Mouse (Mus musculus) hindbrain, embryonic 12.5 days (tissue): Measurements from ENCODE around the gene Prnd. TPM values are rescaled to one million over a fixed set of nuclear protein-coding genes. Genes with fewer than 3 reads are reported as not detected.

Experiments used
- ATAC-seq: fragments of 200-750 bp; cut with Nextera tagmentation; 2 replicates; pipeline ENCODE4 v1.8.0; 2017; ENCODE audit warnings: moderate TSS enrichment; ENCODE audit not compliant: low FRiP score
- H3K27ac ChIP-seq: fragments of 300-500 bp; sonication (generic); 2 replicates; pipeline ENCODE4 v1.5.1; 2016; ENCODE audit warnings: mild to moderate bottlenecking
- H3K27me3 ChIP-seq: fragments of 300-500 bp; sonication (generic); 2 replicates; pipeline ENCODE4 v1.6.1; 2016; ENCODE audit warnings: mild to moderate bottlenecking
- H3K36me3 ChIP-seq: fragments of 300-500 bp; sonication (generic); 2 replicates; pipeline ENCODE4 v1.6.1; 2016; ENCODE audit warnings: mild to moderate bottlenecking
- H3K4me1 ChIP-seq: fragments of 300-500 bp; sonication (generic); 2 replicates; pipeline ENCODE4 v1.6.1; 2016
- H3K4me2 ChIP-seq: fragments of 300-500 bp; sonication (generic); replicated peaks from 2 replicates; pipeline ENCODE4 v1.6.1; 2016; ENCODE audit warnings: mild to moderate bottlenecking
- H3K4me3 ChIP-seq: fragments of 300-500 bp; sonication (generic); 2 replicates; pipeline ENCODE4 v1.5.1; 2016; ENCODE audit warnings: mild to moderate bottlenecking
- H3K9ac ChIP-seq: fragments of 300-500 bp; sonication (generic); 2 replicates; pipeline ENCODE4 v1.6.1; 2016; ENCODE audit warnings: mild to moderate bottlenecking, moderate library complexity
- H3K9me3 ChIP-seq: fragments of 300-500 bp; sonication (generic); replicated peaks from 2 replicates; pipeline ENCODE4 v1.6.1; 2016; ENCODE audit warnings: mild to moderate bottlenecking
- WGBS: fragments of 180-500 bp; shearing (Covaris S2); methylation state at CpG from one replicate; pipeline ENCODE4 v1.1.7; 2016; 5-methylcytosine and 5-hydroxymethylcytosine counted together
- polyA plus RNA-seq: library from polyadenylated mRNA; unstranded; fragments of >200 nt; fragmentation: Nextera tagmentation; extraction: Ambion mirVana; gene quantifications from 2 replicates; pipeline ENCODE4 v1.2.1, GENCODE M21; 2016

Gene Prnd
- polyA plus RNA-seq, result 11.6 and 13.3 TPM in 2 replicates

DNA sequence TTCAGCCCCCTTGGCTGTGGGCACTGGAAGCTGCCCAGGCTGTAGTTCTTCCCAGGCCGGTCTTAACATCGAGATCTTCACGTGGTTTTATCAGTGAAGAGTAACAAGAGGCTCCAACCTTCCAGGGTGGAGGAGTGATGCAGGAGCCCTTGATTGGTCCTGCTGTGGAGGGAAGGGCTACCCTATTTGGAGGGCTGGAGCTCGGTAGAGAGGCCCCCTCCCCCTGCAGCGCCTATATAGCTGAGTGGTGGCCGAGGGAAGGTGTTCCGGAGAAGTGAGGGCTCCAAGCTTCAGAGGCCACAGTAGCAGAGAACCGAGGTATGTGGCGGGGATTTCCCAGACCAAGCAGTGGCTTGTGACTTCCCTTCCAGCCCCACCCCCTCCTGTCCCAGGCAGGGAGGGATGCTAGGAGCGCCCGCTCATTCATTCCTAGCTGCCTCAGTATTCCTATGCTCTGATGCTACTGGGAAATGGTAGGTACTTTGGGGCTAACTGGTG is at the start of gene Prnd:
Gene Prnd, plus strand, starts transcription at position 264 of the 498 bp plus-strand sequence.
- peak within 1 kb of the TSS; percentile 5; the same call in 1 of the 2 replicates for H3K4me2 ChIP-seq
- no peak for ATAC-seq

DNA sequence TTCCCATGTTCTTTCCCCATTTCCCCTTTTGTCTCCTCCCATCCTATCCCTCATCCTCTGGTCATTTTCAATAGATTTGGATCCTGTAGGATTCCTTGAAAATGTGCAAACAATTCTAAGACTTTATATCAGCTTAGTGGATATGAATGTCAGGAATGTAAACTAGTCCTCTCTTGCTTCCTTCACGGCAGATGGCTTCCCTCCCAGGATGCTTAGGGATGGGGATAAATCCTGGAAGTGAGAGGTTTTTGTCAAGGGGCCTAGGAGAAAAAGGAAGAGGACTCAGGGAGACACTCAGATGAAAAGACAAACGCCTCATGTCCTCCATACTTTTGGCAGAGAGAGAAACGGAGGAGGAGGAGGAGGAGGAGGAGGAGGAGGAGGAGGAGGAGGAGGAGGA is 48.2 kb upstream of the Prnd start:
- no peaks in the 10 kb centered on the region for H3K9me3 ChIP-seq
- H3K9ac ChIP-seq, result no peak overlapping the region
- H3K27me3 ChIP-seq, result no peaks in the 10 kb centered on the region
- 60% methylated on average over 1 of the region's 3 CpGs for WGBS
- H3K27ac ChIP-seq, result no peak overlapping the region
- no peak overlapping the region for H3K4me3 ChIP-seq
- H3K4me1 ChIP-seq, result no peaks in the 10 kb centered on the region
- H3K36me3 ChIP-seq, result no peaks in the 10 kb centered on the region
- no peak overlapping the region for H3K4me2 ChIP-seq
- ATAC-seq, result no peak

More for the DNA sequence above, at the start of gene Prnd:
- Histone ChIP-seq H3K36me3 (no peaks in the 10 kb centered on the region), H3K27ac (no peak within 1 kb of the TSS), H3K27me3 (peaks cover 52% of the 10 kb centered on the region), H3K9me3 (no peaks in the 10 kb centered on the region), H3K4me3 (no peak within 1 kb of the TSS), H3K9ac (no peak within 1 kb of the TSS), H3K4me1 (peaks cover 9% of the 10 kb centered on the region)
- WGBS, result 18% methylated on average over 11 of the region's 11 CpGs

DNA sequence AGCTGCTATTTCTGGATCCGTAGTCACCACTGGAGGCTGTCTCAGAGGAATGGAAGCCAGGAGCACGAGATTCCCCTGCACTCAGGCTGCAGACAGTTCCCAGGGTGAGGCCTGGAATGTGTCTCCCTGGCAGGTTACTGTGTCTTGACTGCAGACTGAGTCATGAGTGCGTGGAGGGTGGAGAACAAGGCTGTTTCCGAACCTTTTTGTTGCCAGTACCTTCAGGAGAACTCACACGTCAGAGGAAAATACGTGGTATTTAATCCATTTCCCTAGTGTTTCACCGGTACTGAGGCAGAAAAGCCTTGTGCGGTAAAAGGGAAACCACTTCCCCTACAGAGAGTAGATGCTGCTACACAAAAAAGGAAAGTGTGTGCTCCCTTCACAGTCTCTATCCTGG is 47.8 kb upstream of the Prnd start:
- Histone ChIP-seq H3K27me3 (no peaks in the 10 kb centered on the region), H3K4me3 (no peak overlapping the region), H3K4me1 (no peaks in the 10 kb centered on the region), H3K4me2 (no peak overlapping the region), H3K9me3 (no peaks in the 10 kb centered on the region), H3K9ac (no peak overlapping the region), H3K36me3 (no peaks in the 10 kb centered on the region), H3K27ac (no peak overlapping the region)
- ATAC-seq, result no peak
- 57% methylated on average over 8 of the region's 8 CpGs for WGBS

GRCm38 (mm10) chr2:131905025-131905424 is 45.6 kb upstream of the Prnd start:
- no peak overlapping the region for H3K9ac ChIP-seq
- H3K27ac ChIP-seq, result no peak overlapping the region
- no peaks in the 10 kb centered on the region for H3K27me3 ChIP-seq
- H3K9me3 ChIP-seq, result no peaks in the 10 kb centered on the region
- H3K4me2 ChIP-seq, result no peak overlapping the region
- ATAC-seq, result no peak
- H3K4me3 ChIP-seq, result no peak overlapping the region
- H3K36me3 ChIP-seq, result no peaks in the 10 kb centered on the region
- H3K4me1 ChIP-seq, result no peaks in the 10 kb centered on the region
- WGBS, result 61% methylated on average over 5 of the region's 5 CpGs

DNA sequence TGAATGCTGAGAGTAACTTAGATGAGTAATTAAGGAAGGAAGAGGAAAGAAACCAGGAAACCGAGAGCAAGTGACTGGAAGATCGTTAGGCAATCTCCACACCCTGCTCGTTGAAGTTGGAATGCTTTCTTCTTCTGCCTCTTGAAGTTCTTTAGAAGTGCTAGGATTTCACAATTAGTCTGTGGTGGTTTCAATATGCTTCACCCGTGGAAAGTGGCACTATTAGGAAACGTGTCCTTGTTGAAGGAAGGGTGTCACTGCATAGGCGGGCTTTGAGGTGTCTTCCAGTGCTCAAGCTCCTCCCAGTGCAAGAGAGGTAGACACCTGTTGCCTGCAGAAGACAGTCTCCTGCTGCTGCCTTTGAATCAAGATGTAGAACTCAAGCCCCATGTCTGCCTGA is 44.9 kb upstream of the Prnd start:
- Histone ChIP-seq H3K36me3 (no peaks in the 10 kb centered on the region), H3K9ac (no peak overlapping the region), H3K4me2 (no peak overlapping the region), H3K27ac (no peak overlapping the region), H3K4me1 (peaks cover 2% of the 10 kb centered on the region; the same call in 1 of the 2 replicates), H3K9me3 (no peaks in the 10 kb centered on the region), H3K27me3 (no peaks in the 10 kb centered on the region), H3K4me3 (no peak overlapping the region)
- no peak for ATAC-seq
- 80% methylated on average over 6 of the region's 6 CpGs for WGBS

DNA sequence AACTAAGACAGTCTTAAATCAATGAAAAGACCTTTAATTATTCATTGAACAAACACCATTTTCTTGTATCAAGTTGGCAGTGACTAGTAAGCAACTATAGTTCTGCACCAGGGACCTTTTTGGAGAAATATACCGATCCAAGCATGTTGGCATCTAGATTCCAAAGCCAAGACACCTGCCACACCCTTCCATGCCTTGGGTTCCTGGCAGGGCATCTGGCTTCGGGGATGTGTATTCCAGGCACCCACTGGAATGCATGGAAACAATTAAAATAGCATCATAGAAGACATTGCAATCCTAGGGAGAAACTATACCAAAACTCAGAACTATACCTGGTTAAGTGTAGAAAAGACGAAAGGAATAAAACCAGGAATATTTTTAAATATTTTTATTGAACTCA is 44.4 kb upstream of the Prnd start:
- WGBS, result 89% methylated on average over 3 of the region's 3 CpGs
- no peak overlapping the region for H3K27ac ChIP-seq
- H3K9ac ChIP-seq, result no peak overlapping the region
- H3K27me3 ChIP-seq, result no peaks in the 10 kb centered on the region
- no peak overlapping the region for H3K4me2 ChIP-seq
- H3K4me3 ChIP-seq, result no peak overlapping the region
- H3K4me1 ChIP-seq, result peaks cover 7% of the 10 kb centered on the region
- no peaks in the 10 kb centered on the region for H3K9me3 ChIP-seq
- no peak for ATAC-seq
- no peaks in the 10 kb centered on the region for H3K36me3 ChIP-seq

GRCm38 (mm10) chr2:131906846-131907245 is 43.8 kb upstream of the Prnd start:
- Histone ChIP-seq H3K4me3 (no peak overlapping the region), H3K27me3 (no peaks in the 10 kb centered on the region)
- no peak for ATAC-seq

DNA sequence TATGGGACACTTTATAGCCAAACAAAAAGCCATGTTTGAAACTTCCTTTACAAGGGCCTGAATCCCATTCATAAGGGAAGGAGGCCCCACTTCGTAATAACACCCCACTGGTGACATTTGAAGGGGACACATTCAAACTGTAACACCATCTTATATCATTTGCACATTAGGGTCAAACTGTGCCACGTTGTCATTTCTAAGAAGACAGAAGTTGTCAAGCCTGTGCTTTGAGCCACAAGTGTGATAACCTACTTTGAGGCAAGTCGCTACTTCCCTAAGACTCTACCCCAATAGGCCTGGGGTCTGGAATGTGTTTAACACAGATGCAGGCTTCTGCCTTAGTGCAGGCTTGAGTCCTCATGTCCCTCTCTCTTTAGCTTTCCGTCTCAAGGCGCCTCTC is 43.4 kb upstream of the Prnd start:
- Histone ChIP-seq H3K27me3 (no peaks in the 10 kb centered on the region), H3K9ac (no peak overlapping the region), H3K36me3 (no peaks in the 10 kb centered on the region), H3K27ac (no peak overlapping the region), H3K9me3 (no peaks in the 10 kb centered on the region), H3K4me2 (no peak overlapping the region), H3K4me1 (peaks cover 15% of the 10 kb centered on the region), H3K4me3 (no peak overlapping the region)
- no peak for ATAC-seq
- WGBS, result 84% methylated on average over 5 of the region's 5 CpGs

More at GRCm38 (mm10) chr2:131906846-131907245, 43.8 kb upstream of the Prnd start:
- H3K36me3 ChIP-seq, result no peaks in the 10 kb centered on the region
- peaks cover 12% of the 10 kb centered on the region for H3K4me1 ChIP-seq
- H3K4me2 ChIP-seq, result no peak overlapping the region
- 67% methylated on average over 1 of the region's 1 CpGs for WGBS
- no peaks in the 10 kb centered on the region for H3K9me3 ChIP-seq
- no peak overlapping the region for H3K27ac ChIP-seq
- H3K9ac ChIP-seq, result no peak overlapping the region

DNA sequence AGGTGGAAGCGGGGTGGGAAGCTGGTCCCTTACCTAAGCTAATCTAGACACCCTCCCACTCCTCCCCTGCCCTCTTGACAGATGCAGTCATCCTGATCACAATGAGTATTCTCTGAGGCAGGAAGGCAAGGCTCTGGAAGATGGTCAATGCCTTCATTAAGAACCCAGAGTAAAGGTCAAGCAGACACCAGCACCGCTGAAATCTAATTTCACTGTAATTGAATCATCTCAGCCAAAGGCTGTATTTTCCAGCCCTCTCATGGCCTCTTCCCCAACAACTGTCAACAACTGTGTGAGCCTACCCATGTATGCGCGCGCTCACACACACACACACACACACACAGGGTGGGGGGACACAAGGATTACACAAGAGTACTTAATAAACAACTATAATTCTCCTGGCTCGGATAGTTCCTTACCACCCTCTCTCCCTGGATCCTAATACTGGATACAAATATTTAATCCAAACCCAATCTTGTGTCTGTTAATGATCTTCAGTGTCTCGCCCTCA is 42.3 kb upstream of the Prnd start:
- no peak overlapping the region for H3K4me2 ChIP-seq
- no peaks in the 10 kb centered on the region for H3K36me3 ChIP-seq
- H3K27me3 ChIP-seq, result no peaks in the 10 kb centered on the region
- 82% methylated on average over 7 of the region's 7 CpGs for WGBS
- no peak overlapping the region for H3K9ac ChIP-seq
- no peak overlapping the region for H3K27ac ChIP-seq
- H3K9me3 ChIP-seq, result no peaks in the 10 kb centered on the region
- no peak for ATAC-seq
- peaks cover 18% of the 10 kb centered on the region for H3K4me1 ChIP-seq
- no peak overlapping the region for H3K4me3 ChIP-seq

DNA sequence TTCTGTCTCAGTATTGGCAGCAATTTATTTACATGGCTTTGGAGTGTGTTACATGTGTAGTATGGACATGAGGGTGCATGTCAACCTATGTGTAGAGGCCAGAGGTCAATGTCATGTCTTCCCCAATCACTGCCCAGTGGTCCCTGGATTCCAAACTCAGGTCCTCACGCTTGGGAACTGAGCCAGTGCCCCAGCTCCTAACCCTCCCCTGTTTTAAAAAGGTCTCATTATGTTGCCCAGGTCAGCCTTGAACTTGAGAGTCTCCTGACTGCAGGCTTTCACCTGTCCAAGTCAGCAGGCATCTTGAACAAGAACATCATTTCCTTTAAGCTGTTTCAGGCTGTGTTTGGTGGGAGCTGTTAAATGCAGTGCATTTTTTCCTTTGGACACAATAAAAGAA is 41.8 kb upstream of the Prnd start:
- ATAC-seq, result no peak

DNA sequence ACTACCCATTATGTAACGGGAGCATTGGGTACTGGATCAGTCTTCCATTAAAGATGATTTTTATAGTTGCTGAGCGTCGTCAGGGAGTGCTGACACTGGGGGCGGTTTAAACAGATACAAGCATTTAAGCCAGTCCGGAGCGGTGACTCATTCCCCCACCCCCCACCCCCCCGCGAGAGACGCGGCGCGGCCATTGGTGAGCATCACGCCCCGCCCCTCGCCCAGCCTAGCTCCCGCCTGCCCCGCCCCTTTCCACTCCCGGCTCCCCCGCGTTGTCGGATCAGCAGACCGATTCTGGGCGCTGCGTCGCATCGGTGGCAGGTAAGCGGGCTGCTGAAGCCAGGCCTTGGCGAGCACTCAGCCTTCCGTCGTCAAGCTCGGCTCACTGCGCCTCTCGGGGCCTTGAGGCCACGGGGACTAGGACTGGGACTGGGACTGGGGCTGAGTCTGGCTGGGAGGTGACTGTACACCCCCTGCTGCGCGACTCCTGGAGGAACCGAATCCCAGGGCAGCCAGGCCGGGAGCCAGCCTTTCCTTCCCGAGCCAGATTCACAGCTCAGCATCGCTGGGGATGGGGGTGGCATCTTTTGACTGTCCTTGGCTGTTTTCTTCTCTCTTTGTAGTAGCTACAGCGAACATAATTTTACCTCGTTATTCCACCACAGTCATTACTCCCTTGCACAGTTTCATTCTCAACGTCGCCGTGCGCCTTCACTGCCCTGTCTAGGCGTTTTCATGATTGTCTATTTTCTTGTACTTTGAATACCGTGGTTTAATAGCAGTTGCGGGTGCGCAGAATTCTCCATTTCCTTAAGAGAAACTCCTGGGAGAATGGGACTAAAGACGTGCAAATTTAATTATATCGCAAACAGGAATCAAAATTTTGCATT is 40.7 kb upstream of the Prnd start, which contains the start of the genes Prnp and Prn:
Gene Prnp, plus strand, starts transcription at position 246 of the 890 bp plus-strand sequence.
Gene Prn, plus strand, starts transcription at position 275 of the 890 bp plus-strand sequence.
- Histone ChIP-seq H3K9me3 (no peaks in the 10 kb centered on the region), H3K27me3 (no peaks in the 10 kb centered on the region), H3K27ac (peak within 1 kb of the TSS; percentile 88), H3K9ac (peak within 1 kb of the TSS; percentile 81), H3K4me1 (peaks cover 18% of the 10 kb centered on the region), H3K4me2 (peak within 1 kb of the TSS; percentile 68), H3K4me3 (peak within 1 kb of the TSS; percentile 62), H3K36me3 (no peaks in the 10 kb centered on the region)
- ATAC-seq, result peak; percentile 93
- WGBS, result 5% methylated on average over 52 of the region's 52 CpGs

More for the DNA sequence above, 41.8 kb upstream of the Prnd start:
- H3K4me3 ChIP-seq, result no peak overlapping the region
- H3K9ac ChIP-seq, result no peak overlapping the region
- WGBS, result 68% methylated on average over 1 of the region's 1 CpGs
- H3K27ac ChIP-seq, result no peak overlapping the region
- H3K4me1 ChIP-seq, result peaks cover 18% of the 10 kb centered on the region
- H3K9me3 ChIP-seq, result no peaks in the 10 kb centered on the region
- no peaks in the 10 kb centered on the region for H3K36me3 ChIP-seq
- peak overlapping the region; percentile 68 for H3K4me2 ChIP-seq
- H3K27me3 ChIP-seq, result no peaks in the 10 kb centered on the region

GRCm38 (mm10) chr2:131910847-131911246 is 39.8 kb upstream of the Prnd start:
- WGBS, result 57% methylated on average over 2 of the region's 2 CpGs
- H3K27ac ChIP-seq, result no peak overlapping the region

More at GRCm38 (mm10) chr2:131910847-131911246, 39.8 kb upstream of the Prnd start:
- Histone ChIP-seq H3K4me3 (peak overlapping the region; percentile 62), H3K4me2 (peak overlapping the region; percentile 68), H3K9me3 (no peaks in the 10 kb centered on the region), H3K9ac (no peak overlapping the region), H3K36me3 (no peaks in the 10 kb centered on the region), H3K4me1 (peaks cover 18% of the 10 kb centered on the region), H3K27me3 (no peaks in the 10 kb centered on the region)
- no peak for ATAC-seq
